Mouse (Mus musculus) Patski (cell line): ENCODE measurements around the gene Tomm5. TPM values are rescaled to one million over a fixed set of nuclear protein-coding genes. Genes with fewer than 3 reads are reported as not detected.
"Not testable (repeated sequence)": the region's sequence is repeated elsewhere in the genome, so short reads cannot be mapped to it uniquely, and the experiment has no call there.

Experiments
- ATAC-seq: fragments of 100-300 bp; one replicate; pipeline ENCODE4 v1.8.0; 2021
- CTCF ChIA-PET: fragments of 350-600 bp; sonication (Branson Sonifier 250); formaldehyde crosslinking; loops from one replicate; lab custom pipeline; 2022; ENCODE audit warnings: inconsistent platforms; lab: Charles Lee
- POLR2A ChIA-PET: fragments of 350-600 bp; sonication (Branson Sonifier 250); formaldehyde crosslinking; loops from one replicate; lab custom pipeline; 2022; ENCODE audit warnings: antibody characterized with exemption, inconsistent platforms; lab: Charles Lee
- DNase-seq: peaks from one replicate; pipeline ENCODE4 v3.0.0-alpha.2; 2011; ENCODE audit warnings: low read depth, low spot score
- H3K27me3 ChIP-seq: fragments of 371-371 bp; one replicate; pipeline ENCODE4 v1.5.1; 2021
- CTCF ChIP-seq: fragments of 100-300 bp; IDR thresholded peaks from one replicate; pipeline ENCODE4 v1.5.1; 2021
- in situ Hi-C: fragments of 300-500 bp; cut with MboI; formaldehyde crosslinking; loops from 3 replicates; pipeline ENCODE4 v1.11.1; 2018; ENCODE audit warnings: low pct_unique_long_range_greater_than_20kb, mixed read lengths
- polyA plus RNA-seq: library from polyadenylated mRNA; unstranded; gene quantifications from one replicate; pipeline ENCODE4 v1.2.3, GENCODE M21; 2021

The Tomm5 gene
- polyA plus RNA-seq, 1 experiment from 2014 or later: 84.9 TPM

GRCm38 (mm10) chr4:45066036-45066730 is 41.7 kb downstream of the Tomm5 start:
- no peaks in the 10 kb centered on the region for H3K27me3 ChIP-seq
- no peak for DNase-seq
- ATAC-seq: no peak
- in situ Hi-C loops: loop anchor here (5.0 kb wide), 1 partner anchor 34 kb away; no protein-coding TSS in a partner anchor
- no peak for TF ChIP-seq CTCF
- ChIA-PET CTCF (interaction anchor here (1.9 kb wide), 1 partner anchor 11 kb away, joined by 5 read pairs; no protein-coding TSS in a partner anchor), POLR2A (no interaction called here)

GRCm38 (mm10) chr4:45064577-45064976 is 43.3 kb downstream of the Tomm5 start:
- ATAC-seq: no peak
- in situ Hi-C loops: no loop called here
- no peak for TF ChIP-seq CTCF
- ChIA-PET POLR2A (no interaction called here), CTCF (no interaction called here)
- no peaks in the 10 kb centered on the region for H3K27me3 ChIP-seq
- no peak for DNase-seq

DNA sequence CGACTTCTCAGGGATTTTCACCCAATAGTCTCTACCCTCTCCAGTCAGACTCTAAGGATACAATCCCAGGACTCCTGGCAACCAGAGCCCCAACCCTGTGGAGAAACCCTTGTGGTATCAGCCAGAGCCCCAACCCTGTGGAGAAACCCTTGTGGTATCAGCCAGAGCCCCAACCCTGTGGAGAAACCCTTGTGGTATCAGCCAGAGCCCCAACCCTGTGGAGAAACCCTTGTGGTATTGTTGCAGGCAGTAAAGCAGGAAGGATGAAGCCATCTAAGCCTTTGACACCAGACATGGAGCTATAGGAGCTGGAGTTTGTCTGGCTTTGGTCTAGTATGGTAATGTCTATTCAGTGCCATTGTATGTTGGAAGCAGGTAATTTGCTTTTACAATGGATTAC is 44.1 kb downstream of the Tomm5 start:
- in situ Hi-C loops, ATAC-seq, H3K27me3 ChIP-seq, DNase-seq, CTCF ChIA-PET, POLR2A ChIA-PET: not testable (repeated sequence)

DNA sequence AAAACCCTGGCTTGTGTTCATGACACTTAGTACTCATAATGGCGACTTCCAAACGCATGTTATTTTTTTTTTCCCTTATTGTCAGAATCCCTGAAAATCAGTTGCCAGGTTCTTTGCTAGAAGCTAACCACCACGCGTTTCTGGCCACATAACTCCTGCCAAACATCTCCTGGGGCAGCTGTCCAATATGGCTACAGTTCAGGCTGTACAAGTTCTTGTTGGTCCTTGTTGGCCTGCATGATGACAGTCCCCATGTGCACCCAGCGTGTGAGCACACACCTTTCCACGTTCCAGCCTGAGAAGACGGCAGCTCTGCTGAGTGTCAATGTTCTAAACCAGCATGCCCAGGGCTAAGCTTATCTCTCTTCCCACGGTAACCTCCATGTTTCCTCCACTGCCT is 52.5 kb downstream of the Tomm5 start:
- DNase-seq (no peak), ATAC-seq (no peak)
- ChIA-PET POLR2A (no interaction called here), CTCF (interaction anchor here (1.6 kb wide), 1 partner anchor 12 kb away, joined by 5 read pairs; no protein-coding TSS in a partner anchor)
- no peak for TF ChIP-seq CTCF
- H3K27me3 ChIP-seq: no peaks in the 10 kb centered on the region
- in situ Hi-C loops: no loop called here

Other genes with a start within 250 kb of the Tomm5 start
- gene Grhpr, start 126.7 kb downstream of the Tomm5 start, polyA plus RNA-seq: 23.7 TPM
- gene Zbtb5, start 95.7 kb downstream of the Tomm5 start, polyA plus RNA-seq: 5.6 TPM
- gene Polr1e, start 89.5 kb downstream of the Tomm5 start, polyA plus RNA-seq: 16.4 TPM
- gene Fbxo10, start 23.5 kb downstream of the Tomm5 start, polyA plus RNA-seq: 7.6 TPM
- 0.04 TPM for gene Frmpd1, start 76.8 kb upstream of the Tomm5 start, polyA plus RNA-seq
- gene Trmt10b, start 189.0 kb upstream of the Tomm5 start, polyA plus RNA-seq: 11.3 TPM
- 10.8 TPM for gene Dcaf10, start 234.0 kb upstream of the Tomm5 start, polyA plus RNA-seq
- gene Exosc3, start 234.6 kb upstream of the Tomm5 start, polyA plus RNA-seq: 19.4 TPM